Mouse (Mus musculus) olfactory bulb, adult 2 months (tissue): Measurements from ENCODE around the gene Stum. TPM values are rescaled to one million over a fixed set of nuclear protein-coding genes. Genes with fewer than 3 reads are reported as not detected.

ENCODE experiments used
- H3K27ac ChIP-seq: fragments of 200-500 bp; 2 replicates; pipeline ENCODE4 v1.5.1; 2012; ENCODE audit warnings: low read depth, low read length; ENCODE audit not compliant: insufficient read depth
- H3K4me1 ChIP-seq: fragments of 200-500 bp; 2 replicates; pipeline ENCODE4 v1.6.1; 2012; ENCODE audit warnings: low read length; ENCODE audit not compliant: control insufficient read depth, insufficient read depth
- H3K4me3 ChIP-seq: fragments of 200-500 bp; 2 replicates; pipeline ENCODE4 v1.5.1; 2012; ENCODE audit warnings: mild to moderate bottlenecking, low read depth, low read length, moderate library complexity; ENCODE audit not compliant: insufficient read depth
- CTCF ChIP-seq: fragments of 200-500 bp; IDR thresholded peaks from 2 replicates; pipeline ENCODE4 v1.5.1; 2012; ENCODE audit warnings: low read depth, mild to moderate bottlenecking, low read length, moderate library complexity; ENCODE audit not compliant: insufficient read depth
- POLR2A ChIP-seq: fragments of 200-500 bp; IDR thresholded peaks from 2 replicates; pipeline ENCODE4 v1.6.1; 2012; ENCODE audit warnings: mild to moderate bottlenecking, low read depth, low read length, moderate library complexity; ENCODE audit not compliant: insufficient read depth
- whole genome bisulfite sequencing: fragments of 180-500 bp; shearing (Covaris S2); methylation state at CpG from one replicate; pipeline ENCODE4 v1.1.7; 2018; 5-methylcytosine and 5-hydroxymethylcytosine counted together
- polyA plus RNA-seq: library from polyadenylated mRNA; stranded (reverse); fragments of >200 nt; gene quantifications from 2 replicates; pipeline ENCODE4 v1.2.4, GENCODE M21; 2012; ENCODE audit warnings: low replicate concordance; ENCODE audit not compliant: missing spikeins, insufficient read depth, insufficient read length

The Stum gene
- polyA plus RNA-seq, 1 experiment, result not detected

- Histone ChIP-seq H3K4me1 (peaks cover 47% of the 10 kb centered on the region), H3K27ac (peak overlapping the region; percentile 20; the same call in 1 of the 2 replicates), H3K4me3 (no peak overlapping the region)
- WGBS, result 87% methylated on average over 9 of the region's 9 CpGs
- TF ChIP-seq CTCF (no peak), POLR2A (no peak)
Measured at GRCm38 (mm10) chr1:180405576-180406335, 77.5 kb downstream of the Stum start.

GRCm38 (mm10) chr1:180404706-180405105 is 78.6 kb downstream of the Stum start:
- TF ChIP-seq POLR2A, result no peak
- TF ChIP-seq CTCF, result no peak
- 89% methylated on average over 3 of the region's 3 CpGs for WGBS
- Histone ChIP-seq H3K4me3 (no peak overlapping the region), H3K4me1 (peaks cover 39% of the 10 kb centered on the region), H3K27ac (peak overlapping the region; percentile 39; the same call in 1 of the 2 replicates)

GRCm38 (mm10) chr1:180403694-180404606 is 79.4 kb downstream of the Stum start:
- Histone ChIP-seq H3K4me3 (no peak overlapping the region), H3K4me1 (peaks cover 35% of the 10 kb centered on the region), H3K27ac (peak overlapping the region; percentile 39; the same call in 1 of the 2 replicates)
- TF ChIP-seq POLR2A (no peak), CTCF (no peak)
- WGBS, result 70% methylated on average over 32 of the region's 32 CpGs

- H3K27ac ChIP-seq, result peak overlapping the region; percentile 39; the same call in 1 of the 2 replicates
- H3K4me3 ChIP-seq, result no peak overlapping the region
- TF ChIP-seq CTCF (no peak), POLR2A (no peak)
- WGBS, result 93% methylated on average over 8 of the region's 8 CpGs
- peaks cover 35% of the 10 kb centered on the region for H3K4me1 ChIP-seq
Measured at GRCm38 (mm10) chr1:180403357-180403693, 80.0 kb downstream of the Stum start.

- H3K4me3 ChIP-seq, result no peak overlapping the region
- no peak for TF ChIP-seq CTCF
- TF ChIP-seq POLR2A, result no peak
- H3K4me1 ChIP-seq, result peaks cover 31% of the 10 kb centered on the region
- H3K27ac ChIP-seq, result 0 out of 2 replicates have a peak overlapping the region, but pooled peaks have one; percentile 10
- WGBS, result 88% methylated on average over 11 of the region's 11 CpGs
Measured at GRCm38 (mm10) chr1:180402481-180403081, 80.7 kb downstream of the Stum start.

GRCm38 (mm10) chr1:180401725-180402124 is 81.6 kb downstream of the Stum start:
- WGBS, result 88% methylated on average over 6 of the region's 6 CpGs

GRCm38 (mm10) chr1:180400691-180401455 is 82.4 kb downstream of the Stum start:
- 90% methylated on average over 4 of the region's 4 CpGs for WGBS
- no peak overlapping the region for H3K27ac ChIP-seq
- peaks cover 19% of the 10 kb centered on the region for H3K4me1 ChIP-seq
- TF ChIP-seq POLR2A, result no peak
- TF ChIP-seq CTCF, result no peak
- no peak overlapping the region for H3K4me3 ChIP-seq

More at GRCm38 (mm10) chr1:180401725-180402124, 81.6 kb downstream of the Stum start:
- TF ChIP-seq POLR2A (no peak), CTCF (no peak)
- Histone ChIP-seq H3K4me3 (no peak overlapping the region), H3K4me1 (peaks cover 25% of the 10 kb centered on the region), H3K27ac (no peak overlapping the region)

- no peak overlapping the region for H3K4me3 ChIP-seq
- H3K27ac ChIP-seq, result no peak overlapping the region
- WGBS, result 80% methylated on average over 3 of the region's 3 CpGs
- TF ChIP-seq POLR2A (no peak), CTCF (no peak)
- H3K4me1 ChIP-seq, result peaks cover 5% of the 10 kb centered on the region; the same call in 1 of the 2 replicates
Measured at GRCm38 (mm10) chr1:180398446-180398845, 84.9 kb downstream of the Stum start.
